Mouse (Mus musculus): Measurements from ENCODE around the gene Gm1673.
"Not testable (repeated sequence)": the region's sequence is repeated elsewhere in the genome, so short reads cannot be mapped to it uniquely, and the experiment has no call there.

Gm1673 gene

GRCm38 (mm10) chr5:33983309-33984121, at the start of gene Gm1673:
Gene Gm1673, plus strand, starts transcription at chr5:33983433.
- DNase-seq (ENCODE audit: low spot score), result peak; percentile 82

GRCm38 (mm10) chr5:33934081-33934480, 49.2 kb upstream of the Gm1673 start:
- DNase-seq (ENCODE audit: low spot score), result no peak

- DNase-seq (ENCODE audit: low spot score), result no peak
These were observed 48.4 kb upstream of the Gm1673 start for GRCm38 (mm10) chr5:33934877-33935276.

- no peak for DNase-seq (ENCODE audit: low spot score)
These were observed 47.5 kb upstream of the Gm1673 start for GRCm38 (mm10) chr5:33935700-33936111.

- peak; percentile 97 for DNase-seq (ENCODE audit: low spot score)
These were observed 47.0 kb upstream of the Gm1673 start, which contains the start of gene Nelfa for GRCm38 (mm10) chr5:33936120-33936707. Gene Nelfa, minus strand, starts transcription at chr5:33936413.

GRCm38 (mm10) chr5:33937230-33937629, 46.0 kb upstream of the Gm1673 start:
- no peak for DNase-seq (ENCODE audit: low spot score)

GRCm38 (mm10) chr5:33938448-33938847, 44.8 kb upstream of the Gm1673 start:
- DNase-seq (ENCODE audit: low spot score), result no peak

GRCm38 (mm10) chr5:33947035-33947434, 36.2 kb upstream of the Gm1673 start:
- DNase-seq (ENCODE audit: low spot score), result not testable (repeated sequence)

- DNase-seq (ENCODE audit: low spot score), result no peak
These were observed 34.9 kb upstream of the Gm1673 start for GRCm38 (mm10) chr5:33948314-33948713.

- no peak for DNase-seq (ENCODE audit: low spot score)
These were observed 29.6 kb upstream of the Gm1673 start for GRCm38 (mm10) chr5:33953471-33954185.

- DNase-seq (ENCODE audit: low spot score), result peak; percentile 53
These were observed 28.9 kb upstream of the Gm1673 start for GRCm38 (mm10) chr5:33954354-33954753.

GRCm38 (mm10) chr5:33955868-33956267, 27.4 kb upstream of the Gm1673 start:
- DNase-seq (ENCODE audit: low spot score), result no peak

- no peak for DNase-seq (ENCODE audit: low spot score)
These were observed 23.9 kb upstream of the Gm1673 start for GRCm38 (mm10) chr5:33959382-33959781.

GRCm38 (mm10) chr5:33974736-33975135, 8.5 kb upstream of the Gm1673 start:
- DNase-seq (ENCODE audit: low spot score), result no peak

- no peak for DNase-seq (ENCODE audit: low spot score)
These were observed 7.0 kb upstream of the Gm1673 start for GRCm38 (mm10) chr5:33976267-33976666.

- DNase-seq (ENCODE audit: low spot score), result no peak
These were observed 438 bp upstream of the Gm1673 start for GRCm38 (mm10) chr5:33982731-33983259.

GRCm38 (mm10) chr5:33994671-33995625, 11.7 kb downstream of the Gm1673 start:
- DNase-seq (ENCODE audit: low spot score), result no peak

- no peak for DNase-seq (ENCODE audit: low spot score)
These were observed 12.8 kb downstream of the Gm1673 start, which contains the start of gene Nat8l for GRCm38 (mm10) chr5:33995843-33996693. Gene Nat8l, plus strand, starts transcription at chr5:33995984.

GRCm38 (mm10) chr5:33996694-33997045, 13.4 kb downstream of the Gm1673 start:
- DNase-seq (ENCODE audit: low spot score), result no peak

GRCm38 (mm10) chr5:33997051-33997741, 14.0 kb downstream of the Gm1673 start:
- peak; percentile 42 for DNase-seq (ENCODE audit: low spot score)
